Mouse (Mus musculus): ENCODE data around the gene Cnga3. TPM values are rescaled to one million over a fixed set of nuclear protein-coding genes. Genes with fewer than 3 reads are reported as not detected.

Cnga3 gene
- polyA plus RNA-seq, 1 experiment from 2014 or later: 0.08 TPM

GRCm38 (mm10) chr1:37308021-37308742 is 93.9 kb downstream of the Cnga3 start:
- Histone ChIP-seq H3K27ac (replicated peaks) (no peak overlapping the region), H3K27me3 (replicated peaks) (no peaks in the 10 kb centered on the region), H3K4me3 (replicated peaks) (no peak overlapping the region), H3K4me1 (no peaks in the 10 kb centered on the region), H3K36me3 (no peaks in the 10 kb centered on the region), H3K9ac (replicated peaks) (no peak overlapping the region), H3K9me3 (replicated peaks) (no peaks in the 10 kb centered on the region), H3K4me2 (no peak overlapping the region)
- no peak for ATAC-seq (ENCODE audit: low FRiP score)
- WGBS: 88% methylated on average over 8 of the region's 8 CpGs

- H3K4me2 ChIP-seq: no peak overlapping the region
- no peaks in the 10 kb centered on the region for H3K9me3 ChIP-seq (replicated peaks)
- no peak overlapping the region for H3K4me3 ChIP-seq (replicated peaks)
- H3K27me3 ChIP-seq (replicated peaks): no peaks in the 10 kb centered on the region
- ATAC-seq (ENCODE audit: low FRiP score): no peak
- no peaks in the 10 kb centered on the region for H3K36me3 ChIP-seq
- no peak overlapping the region for H3K27ac ChIP-seq (replicated peaks)
- 84% methylated on average over 3 of the region's 3 CpGs for WGBS
- H3K9ac ChIP-seq (replicated peaks): no peak overlapping the region
- no peaks in the 10 kb centered on the region for H3K4me1 ChIP-seq
Observed at GRCm38 (mm10) chr1:37308743-37309100, 94.5 kb downstream of the Cnga3 start.

- H3K9me3 ChIP-seq (replicated peaks): no peaks in the 10 kb centered on the region
- no peak overlapping the region for H3K27ac ChIP-seq (replicated peaks)
- H3K4me2 ChIP-seq: no peak overlapping the region
- H3K36me3 ChIP-seq: no peaks in the 10 kb centered on the region
- ATAC-seq (ENCODE audit: low FRiP score): no peak
- no peak overlapping the region for H3K4me3 ChIP-seq (replicated peaks)
- no peak overlapping the region for H3K9ac ChIP-seq (replicated peaks)
- WGBS: 97% methylated on average over 4 of the region's 4 CpGs
- H3K4me1 ChIP-seq: peaks cover 5% of the 10 kb centered on the region; the same call in 1 of the 2 replicates
- no peaks in the 10 kb centered on the region for H3K27me3 ChIP-seq (replicated peaks)
Observed at GRCm38 (mm10) chr1:37309939-37310515, 95.8 kb downstream of the Cnga3 start.

Other genes starting within 250 kb of the Cnga3 start
- 0.38 and 0.59 TPM in 2 replicates for gene Vwa3b, start 187.8 kb upstream of the Cnga3 start, polyA plus RNA-seq (2015; fragmentation: Nextera tagmentation; extraction: Ambion mirVana)
- gene Inpp4a, start 85.4 kb downstream of the Cnga3 start, polyA plus RNA-seq (2015; fragmentation: Nextera tagmentation; extraction: Ambion mirVana): 57.2 and 67.4 TPM in 2 replicates
- 59.6 and 62.3 TPM in 2 replicates for gene Coa5, start 215.7 kb downstream of the Cnga3 start, polyA plus RNA-seq (2015; fragmentation: Nextera tagmentation; extraction: Ambion mirVana)
- 118 and 123 TPM in 2 replicates for gene Unc50, start 215.7 kb downstream of the Cnga3 start, polyA plus RNA-seq (2015; fragmentation: Nextera tagmentation; extraction: Ambion mirVana)

All from neural tube, embryonic 15.5 days (tissue).